Mouse (Mus musculus) spleen, embryonic (tissue): Measurements from ENCODE around the gene Slc46a3.
"Not testable (repeated sequence)": the region's sequence is repeated elsewhere in the genome, so short reads cannot be mapped to it uniquely, and the experiment has no call there.

ENCODE experiments used
- CTCF ChIA-PET: fragments of 350-600 bp; sonication (Branson Sonifier 250); formaldehyde crosslinking; loops from one replicate; lab custom pipeline; 2022; lab: Charles Lee

Gene Slc46a3

GRCm38 (mm10) chr5:147894455-147895076 is at the start of gene Slc46a3:
Gene Slc46a3, minus strand, starts transcription at chr5:147894815.
- CTCF ChIA-PET = no interaction called here

- CTCF ChIA-PET = no interaction called here
Measured at GRCm38 (mm10) chr5:147939226-147939625, 44.6 kb upstream of the Slc46a3 start.

- CTCF ChIA-PET = interaction anchor here (0.7 kb wide), 1 partner anchor 1755 kb away, joined by 6 read pairs; no protein-coding TSS in a partner anchor
Measured at GRCm38 (mm10) chr5:147935096-147935495, 40.5 kb upstream of the Slc46a3 start.

- CTCF ChIA-PET = no interaction called here
Measured at GRCm38 (mm10) chr5:147928668-147929497, 34.3 kb upstream of the Slc46a3 start.

DNA sequence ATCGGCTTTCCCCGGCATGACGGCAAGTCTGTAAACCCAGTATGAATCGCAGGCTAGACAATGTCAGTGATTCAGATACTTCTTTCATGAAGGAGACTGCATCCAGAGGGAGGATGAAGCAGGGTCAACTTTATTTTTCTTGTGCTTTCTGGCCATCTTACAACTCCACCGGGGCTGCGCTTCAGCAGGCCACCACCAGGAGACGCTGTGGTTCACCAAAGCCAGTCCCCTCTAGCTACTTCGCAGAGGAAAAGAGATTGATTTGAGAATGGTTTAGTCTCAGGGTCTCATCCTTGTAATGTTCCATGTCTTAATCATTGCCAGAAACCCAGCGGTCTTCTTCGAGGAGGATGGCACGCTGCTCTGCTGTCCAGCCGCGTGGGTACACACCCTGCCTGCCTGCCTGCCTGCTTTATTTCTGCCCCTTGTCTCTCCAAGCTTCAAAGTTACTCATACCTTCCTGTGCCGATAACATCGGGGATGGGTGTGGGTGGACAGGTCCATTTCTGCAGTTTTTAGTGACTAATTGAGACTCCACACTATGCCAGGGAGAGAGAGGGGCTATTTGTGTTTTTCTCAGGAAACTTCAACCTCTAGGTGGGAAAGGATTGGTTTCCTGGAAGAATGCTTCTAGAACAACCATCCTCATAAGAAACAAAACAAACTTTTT is 31.5 kb upstream of the Slc46a3 start:
- CTCF ChIA-PET = no interaction called here

DNA sequence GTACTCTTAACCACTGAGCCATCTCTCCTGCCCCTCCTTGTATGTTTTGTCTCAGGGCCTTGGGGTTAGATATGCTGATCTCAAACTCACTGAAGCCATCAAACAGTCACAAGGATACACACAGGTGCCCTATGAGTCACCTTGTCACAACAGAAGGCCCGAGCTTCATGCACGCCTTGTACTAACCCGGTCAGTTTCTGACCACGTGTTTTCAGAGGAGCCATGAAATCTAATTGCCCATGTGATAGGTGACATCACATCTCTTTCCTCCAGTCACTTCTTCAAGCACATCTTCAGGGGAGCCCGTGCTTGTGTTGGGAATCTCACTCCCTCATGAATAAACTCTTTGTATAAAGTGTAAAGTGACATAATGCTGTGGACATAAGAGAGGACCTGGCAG is 30.0 kb upstream of the Slc46a3 start:
- CTCF ChIA-PET = no interaction called here

DNA sequence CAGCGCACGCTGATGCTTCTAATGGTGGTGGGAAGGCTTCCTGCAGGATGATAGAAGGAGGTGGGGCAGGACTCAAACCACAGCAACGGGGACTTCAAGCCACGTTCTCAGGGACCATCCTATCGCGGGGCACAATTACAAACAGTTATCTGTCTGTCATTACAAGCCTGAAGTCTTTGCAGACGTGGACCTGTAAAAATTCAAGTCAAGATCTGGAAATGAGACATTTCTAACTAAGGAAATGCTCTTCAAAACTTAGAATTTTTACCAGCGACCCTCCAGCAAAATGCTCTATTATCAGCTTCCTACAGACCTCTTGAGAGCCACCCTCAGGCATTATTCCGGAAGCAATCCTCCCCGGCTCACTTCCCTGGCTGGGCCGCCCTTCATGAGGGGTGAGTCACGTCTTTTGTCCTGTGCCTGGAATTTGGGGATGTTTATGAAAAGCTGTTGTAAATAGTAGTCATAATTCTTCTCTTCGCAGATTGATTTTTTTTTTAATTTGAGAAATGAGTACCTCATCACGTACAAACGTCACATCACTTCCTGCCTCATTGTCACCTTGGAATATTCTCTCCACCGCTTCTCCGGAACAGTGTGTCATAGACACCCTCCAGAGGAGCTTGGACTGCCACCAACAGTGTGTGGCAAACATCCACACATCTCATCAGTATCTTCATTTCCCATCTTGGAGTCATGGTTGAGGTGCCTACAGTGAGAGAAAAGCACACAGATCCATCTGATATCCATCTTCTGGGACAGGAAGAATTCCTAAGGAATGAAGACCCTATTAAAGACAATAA is 23.6 kb upstream of the Slc46a3 start:
- CTCF ChIA-PET = no interaction called here

DNA sequence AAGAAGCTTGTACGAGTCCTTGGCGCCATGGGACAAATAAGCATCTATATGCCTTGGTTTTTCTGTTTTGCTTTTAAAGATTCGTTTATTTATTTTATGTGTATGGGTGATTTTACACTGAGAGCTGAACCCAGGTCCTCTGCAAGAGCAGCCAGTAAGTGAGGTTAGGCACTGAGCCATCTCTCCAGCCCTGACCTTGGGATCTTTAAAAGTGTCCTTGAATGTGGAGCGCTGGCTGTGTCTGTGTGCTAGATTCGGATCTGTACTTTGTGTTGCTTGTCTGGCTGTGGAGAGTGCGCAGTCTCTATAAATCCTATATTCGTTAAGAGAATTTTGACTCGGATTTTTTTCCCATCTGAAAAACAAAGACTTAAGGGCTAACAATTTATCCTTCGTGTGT is 21.6 kb upstream of the Slc46a3 start:
- CTCF ChIA-PET = no interaction called here

GRCm38 (mm10) chr5:147915038-147915566 is 20.5 kb upstream of the Slc46a3 start:
- CTCF ChIA-PET = interaction anchor here (0.7 kb wide), 1 partner anchor 1614 kb away, joined by 3 read pairs; no protein-coding TSS in a partner anchor

DNA sequence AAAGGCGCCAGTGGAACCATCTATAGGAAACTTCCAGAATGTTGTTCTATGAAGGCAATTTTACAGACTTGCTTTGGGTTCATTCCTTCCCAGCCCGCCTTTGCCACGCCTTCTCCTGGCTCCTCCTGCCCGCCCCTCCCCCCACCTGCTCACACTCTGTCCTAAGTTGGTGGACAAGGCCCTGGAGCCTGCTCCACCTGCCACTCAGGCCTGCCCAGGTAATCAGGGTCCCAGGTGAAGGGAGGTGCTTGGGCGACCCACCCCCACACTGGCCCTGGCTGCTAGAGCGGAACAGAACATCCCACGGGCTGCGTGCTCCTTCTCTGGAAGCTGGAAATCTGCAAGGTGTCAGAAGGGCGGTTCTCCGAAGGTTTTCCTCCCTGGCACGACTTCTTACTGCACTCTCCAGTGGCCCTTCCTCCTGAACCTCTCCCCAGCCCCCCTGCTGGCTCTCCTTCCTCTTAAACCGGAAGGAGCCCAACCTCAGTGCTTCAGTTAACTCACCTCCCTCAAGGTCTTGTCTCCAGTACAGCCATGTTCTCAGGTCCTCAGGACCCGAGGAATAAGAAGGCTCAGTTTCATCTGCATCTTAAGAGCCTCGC is 18.7 kb upstream of the Slc46a3 start:
- CTCF ChIA-PET = no interaction called here

- CTCF ChIA-PET = no interaction called here
Measured at GRCm38 (mm10) chr5:147911744-147912143, 17.1 kb upstream of the Slc46a3 start.

GRCm38 (mm10) chr5:147910807-147911509 is 16.3 kb upstream of the Slc46a3 start:
- CTCF ChIA-PET = no interaction called here

GRCm38 (mm10) chr5:147907851-147908250 is 13.2 kb upstream of the Slc46a3 start:
- CTCF ChIA-PET = no interaction called here

DNA sequence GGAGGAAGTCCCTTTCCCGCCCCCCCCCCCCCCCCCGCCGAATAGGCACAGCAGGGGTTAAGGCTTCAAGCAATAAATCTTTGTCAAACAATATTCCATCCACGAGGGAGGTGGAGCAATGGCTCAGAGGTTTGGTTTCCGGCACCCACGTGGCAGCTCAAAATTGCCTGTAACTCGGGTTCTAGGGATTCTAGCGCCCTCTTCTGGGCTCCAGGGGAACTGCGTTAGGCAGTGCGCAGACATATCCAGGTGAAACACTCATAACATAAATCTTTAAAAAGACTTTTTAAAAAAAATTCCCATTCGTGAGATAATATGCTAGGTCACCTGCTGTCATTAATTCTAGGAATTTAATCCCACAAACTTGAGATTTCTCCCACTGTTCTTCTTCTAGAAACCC is 12.5 kb upstream of the Slc46a3 start:
- CTCF ChIA-PET = no interaction called here

DNA sequence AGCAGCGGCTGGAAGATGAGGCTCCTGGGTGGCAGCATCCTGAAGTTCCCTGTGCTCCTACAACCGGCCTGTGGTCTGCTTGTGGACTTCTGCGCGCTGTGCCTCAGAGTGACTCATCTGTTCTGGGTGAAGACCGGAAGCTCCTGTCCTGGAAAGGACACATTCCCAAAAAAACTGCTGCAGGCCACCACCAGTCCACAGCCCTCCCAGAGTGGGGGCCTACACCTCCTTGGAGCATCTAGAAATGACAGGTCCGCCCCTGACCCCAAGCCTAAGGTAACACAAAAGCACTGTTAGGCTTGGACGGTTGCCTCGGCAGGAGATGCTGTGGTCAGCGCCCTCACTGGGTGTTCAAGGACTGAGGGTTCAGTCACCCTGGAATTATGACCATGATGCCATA is 8.6 kb upstream of the Slc46a3 start:
- CTCF ChIA-PET = interaction anchor here (0.6 kb wide), 1 partner anchor 1227 kb away, joined by 4 read pairs; no protein-coding TSS in a partner anchor

- CTCF ChIA-PET = no interaction called here
Measured at GRCm38 (mm10) chr5:147902008-147902757, 7.6 kb upstream of the Slc46a3 start.

GRCm38 (mm10) chr5:147898968-147899549 is 4.4 kb upstream of the Slc46a3 start:
- CTCF ChIA-PET = interaction anchor here (0.7 kb wide), 1 partner anchor 69 kb away, joined by 3 read pairs; no protein-coding TSS in a partner anchor

DNA sequence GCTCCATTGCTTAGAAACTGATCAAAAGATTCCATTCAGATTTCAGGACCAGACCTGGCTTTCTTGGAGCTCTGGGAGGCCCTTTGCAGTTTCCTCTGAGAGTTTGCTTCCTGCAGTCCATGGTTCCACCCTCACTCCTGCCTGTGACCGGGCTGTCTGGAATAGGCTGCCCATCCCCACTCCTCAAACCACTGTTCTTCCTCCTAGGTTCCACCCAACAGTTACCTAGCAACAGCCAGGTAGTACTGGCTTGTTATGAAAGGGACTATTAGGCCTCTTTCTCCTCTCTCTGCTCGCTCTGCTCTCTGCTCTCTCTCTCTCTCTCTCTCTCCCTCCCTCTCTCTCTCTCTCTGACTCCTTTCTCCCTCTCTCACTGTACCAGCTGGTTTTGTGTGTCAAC is 3.6 kb upstream of the Slc46a3 start:
- CTCF ChIA-PET = interaction anchor here (0.7 kb wide), 1 partner anchor 68 kb away, joined by 3 read pairs; no protein-coding TSS in a partner anchor

- CTCF ChIA-PET = not testable (repeated sequence)
Measured at GRCm38 (mm10) chr5:147896501-147896900, 1.9 kb upstream of the Slc46a3 start.
